Mouse (Mus musculus) megakaryocyte, embryonic 14.5 days (primary cell): Measurements from ENCODE around the gene Spindoc. TPM values are rescaled to one million over a fixed set of nuclear protein-coding genes. Genes with fewer than 3 reads are reported as not detected.

Source experiments
- H3K27me3 ChIP-seq: replicated peaks from 2 replicates; pipeline ENCODE3; 2012; ENCODE audit warnings: inconsistent platforms
- H3K36me3 ChIP-seq: replicated peaks from 2 replicates; pipeline ENCODE3; 2012; ENCODE audit warnings: low read length, inconsistent platforms, mixed read lengths
- H3K4me1 ChIP-seq: 2 replicates; pipeline ENCODE4 v1.6.1; 2012; ENCODE audit warnings: inconsistent platforms
- H3K4me3 ChIP-seq: replicated peaks from 2 replicates; pipeline ENCODE3; 2012; ENCODE audit warnings: moderate library complexity, mild to moderate bottlenecking, inconsistent platforms
- H3K9me3 ChIP-seq: 2 replicates; pipeline ENCODE4 v1.6.1; 2012; ENCODE audit warnings: inconsistent platforms
- FLI1 ChIP-seq: IDR thresholded peaks from 2 replicates; pipeline ENCODE4 v1.6.1; 2012; ENCODE audit warnings: low read length, inconsistent platforms, mixed read lengths
- GATA1 ChIP-seq: IDR thresholded peaks from 3 replicates; pipeline ENCODE4 v1.6.1; 2012; ENCODE audit warnings: mixed read lengths, low read length, inconsistent platforms, borderline replicate concordance
- polyA plus RNA-seq: library from polyadenylated mRNA; stranded (reverse); fragments of >175 nt; gene quantifications from 2 replicates; pipeline ENCODE4 v1.2.3, GENCODE M21; 2012; ENCODE audit warnings: low replicate concordance; ENCODE audit not compliant: insufficient read depth

The Spindoc gene
- polyA plus RNA-seq, result 40.6 and 204 TPM in 2 replicates

GRCm38 (mm10) chr19:7382903-7383865 lies at the start of gene Spindoc:
Gene Spindoc, minus strand, starts transcription at chr19:7382994.
- TF ChIP-seq GATA1 (no peak), FLI1 (no peak)
- Histone ChIP-seq H3K36me3 (peaks cover 30% of the 10 kb centered on the region), H3K27me3 (no peaks in the 10 kb centered on the region), H3K4me3 (peak within 1 kb of the TSS; percentile 98), H3K9me3 (peaks cover 15% of the 10 kb centered on the region), H3K4me1 (peaks cover 48% of the 10 kb centered on the region)

GRCm38 (mm10) chr19:7425398-7425775 lies 42.6 kb upstream of the Spindoc start:
- H3K9me3 ChIP-seq, result no peaks in the 10 kb centered on the region
- peaks cover 88% of the 10 kb centered on the region for H3K36me3 ChIP-seq
- TF ChIP-seq FLI1 (no peak), GATA1 (no peak)
- no peaks in the 10 kb centered on the region for H3K27me3 ChIP-seq
- H3K4me1 ChIP-seq, result peaks cover 5% of the 10 kb centered on the region
- H3K4me3 ChIP-seq, result no peak overlapping the region

GRCm38 (mm10) chr19:7424590-7425397 lies 42.0 kb upstream of the Spindoc start:
- H3K9me3 ChIP-seq, result no peaks in the 10 kb centered on the region
- peaks cover 11% of the 10 kb centered on the region for H3K4me1 ChIP-seq
- H3K36me3 ChIP-seq, result peaks cover 82% of the 10 kb centered on the region
- TF ChIP-seq GATA1 (no peak), FLI1 (no peak)
- H3K27me3 ChIP-seq, result no peaks in the 10 kb centered on the region
- no peak overlapping the region for H3K4me3 ChIP-seq

GRCm38 (mm10) chr19:7424131-7424530 lies 41.3 kb upstream of the Spindoc start:
- Histone ChIP-seq H3K9me3 (no peaks in the 10 kb centered on the region), H3K27me3 (peaks cover 2% of the 10 kb centered on the region), H3K4me1 (peaks cover 17% of the 10 kb centered on the region), H3K36me3 (peaks cover 76% of the 10 kb centered on the region), H3K4me3 (no peak overlapping the region)
- TF ChIP-seq FLI1, result no peak
- TF ChIP-seq GATA1, result no peak

- Histone ChIP-seq H3K9me3 (no peaks in the 10 kb centered on the region), H3K27me3 (peaks cover 2% of the 10 kb centered on the region), H3K36me3 (peaks cover 72% of the 10 kb centered on the region), H3K4me1 (peaks cover 22% of the 10 kb centered on the region), H3K4me3 (no peak overlapping the region)
- TF ChIP-seq FLI1, result no peak
- no peak for TF ChIP-seq GATA1
Observed at GRCm38 (mm10) chr19:7423656-7424030, 40.8 kb upstream of the Spindoc start.

- Histone ChIP-seq H3K27me3 (peaks cover 4% of the 10 kb centered on the region), H3K4me1 (peaks cover 27% of the 10 kb centered on the region), H3K4me3 (no peak overlapping the region), H3K9me3 (no peaks in the 10 kb centered on the region), H3K36me3 (peaks cover 67% of the 10 kb centered on the region)
- TF ChIP-seq GATA1 (no peak), FLI1 (no peak)
Observed at GRCm38 (mm10) chr19:7423028-7423655, 40.3 kb upstream of the Spindoc start.

GRCm38 (mm10) chr19:7422656-7423027 lies 39.8 kb upstream of the Spindoc start:
- Histone ChIP-seq H3K36me3 (peaks cover 62% of the 10 kb centered on the region), H3K4me1 (peaks cover 30% of the 10 kb centered on the region), H3K4me3 (no peak overlapping the region)

GRCm38 (mm10) chr19:7421602-7422591 lies 39.1 kb upstream of the Spindoc start:
- H3K36me3 ChIP-seq, result peaks cover 55% of the 10 kb centered on the region
- no peak for TF ChIP-seq FLI1
- no peak for TF ChIP-seq GATA1
- H3K4me1 ChIP-seq, result peaks cover 34% of the 10 kb centered on the region

More at GRCm38 (mm10) chr19:7422656-7423027, 39.8 kb upstream of the Spindoc start:
- no peak for TF ChIP-seq GATA1
- TF ChIP-seq FLI1, result no peak
- H3K9me3 ChIP-seq, result no peaks in the 10 kb centered on the region
- H3K27me3 ChIP-seq, result peaks cover 4% of the 10 kb centered on the region

More at GRCm38 (mm10) chr19:7421602-7422591, 39.1 kb upstream of the Spindoc start:
- no peaks in the 10 kb centered on the region for H3K9me3 ChIP-seq
- peaks cover 10% of the 10 kb centered on the region for H3K27me3 ChIP-seq
- no peak overlapping the region for H3K4me3 ChIP-seq
